Mouse (Mus musculus) lung, adult 2 months (tissue): ENCODE results near the gene Ang2.

Experiments used
- CTCF ChIP-seq: fragments of 200-500 bp; IDR thresholded peaks from 2 replicates; pipeline ENCODE4 v1.5.1; 2011; ENCODE audit warnings: mild to moderate bottlenecking, low read length, control low read depth; ENCODE audit not compliant: insufficient read depth
- POLR2A ChIP-seq: fragments of 200-500 bp; IDR thresholded peaks from 2 replicates; pipeline ENCODE4 v1.6.1; 2011; ENCODE audit warnings: low read depth, mild to moderate bottlenecking, control low read depth, low read length, borderline replicate concordance; ENCODE audit errors: extremely low read depth

GRCm38 (mm10) chr14:51157072-51157471 is 41.9 kb downstream of the Ang2 start:
- TF ChIP-seq CTCF (no peak), POLR2A (no peak)
